Mouse (Mus musculus) heart, embryonic 16.5 days (tissue): Measurements from ENCODE around the gene Crls1. TPM values are rescaled to one million over a fixed set of nuclear protein-coding genes. Genes with fewer than 3 reads are reported as not detected.

Experiments
- ATAC-seq: fragments of 200-750 bp; cut with Nextera tagmentation; replicated peaks from 2 replicates; pipeline ENCODE4 v1.8.0; 2017; ENCODE audit warnings: moderate number of reproducible peaks; ENCODE audit not compliant: insufficient read depth, low FRiP score; ENCODE audit errors: extremely low read depth
- H3K27ac ChIP-seq: fragments of 300-500 bp; sonication (generic); 2 replicates; pipeline ENCODE4 v1.5.1; 2014; ENCODE audit warnings: mild to moderate bottlenecking, low read length, control low read depth, moderate library complexity
- H3K27me3 ChIP-seq: fragments of 300-500 bp; sonication (generic); 2 replicates; pipeline ENCODE4 v1.6.1; 2014; ENCODE audit warnings: low read length, mixed read lengths; ENCODE audit not compliant: control insufficient read depth, insufficient read depth
- H3K36me3 ChIP-seq: fragments of 300-500 bp; sonication (generic); 2 replicates; pipeline ENCODE4 v1.6.1; 2014; ENCODE audit not compliant: control insufficient read depth, insufficient read depth
- H3K4me1 ChIP-seq: fragments of 300-500 bp; sonication (generic); 2 replicates; pipeline ENCODE4 v1.6.1; 2014; ENCODE audit warnings: low read length, mixed read lengths; ENCODE audit not compliant: control insufficient read depth, insufficient read depth
- H3K4me2 ChIP-seq: fragments of 300-500 bp; sonication (generic); 2 replicates; pipeline ENCODE4 v1.6.1; 2014; ENCODE audit warnings: low read depth, mild to moderate bottlenecking, control low read depth, low read length
- H3K4me3 ChIP-seq: fragments of 300-500 bp; sonication (generic); 2 replicates; pipeline ENCODE4 v1.5.1; 2014; ENCODE audit warnings: mild to moderate bottlenecking, control low read depth, low read length
- H3K9ac ChIP-seq: fragments of 300-500 bp; sonication (generic); 2 replicates; pipeline ENCODE4 v1.6.1; 2014; ENCODE audit warnings: low read length, control low read depth
- H3K9me3 ChIP-seq: fragments of 300-500 bp; sonication (generic); replicated peaks from 2 replicates; pipeline ENCODE4 v1.6.1; 2016; ENCODE audit warnings: low read length; ENCODE audit not compliant: control insufficient read depth
- WGBS: fragments of 180-500 bp; shearing (Covaris S2); extraction: QIAGEN DNeasy Blood & Tissue Kit; methylation state at CpG from one replicate; pipeline ENCODE4 v1.1.7; 2014; 5-methylcytosine and 5-hydroxymethylcytosine counted together
- polyA plus RNA-seq: library from polyadenylated mRNA; unstranded; fragments of >200 nt; fragmentation: Nextera tagmentation; extraction: Ambion mirVana; gene quantifications from 2 replicates; pipeline ENCODE4 v1.2.1, GENCODE M21; 2015

Gene Crls1
- polyA plus RNA-seq, 1 experiment from 2014 or later = 5.6 TPM

- no peak overlapping the region for H3K4me3 ChIP-seq
- 67% methylated on average over 5 of the region's 5 CpGs for WGBS
Measured at GRCm38 (mm10) chr2:132856333-132856732, 9.9 kb downstream of the Crls1 start.

GRCm38 (mm10) chr2:132860435-132860834 is 14.0 kb downstream of the Crls1 start:
- H3K9ac ChIP-seq = no peak overlapping the region
- no peak overlapping the region for H3K4me2 ChIP-seq
- ATAC-seq = no peak
- peaks cover 8% of the 10 kb centered on the region; the same call in 1 of the 2 replicates for H3K36me3 ChIP-seq
- no peaks in the 10 kb centered on the region for H3K27me3 ChIP-seq
- H3K27ac ChIP-seq = no peak overlapping the region
- H3K4me1 ChIP-seq = peaks cover 8% of the 10 kb centered on the region
- no peak overlapping the region for H3K4me3 ChIP-seq
- no peaks in the 10 kb centered on the region for H3K9me3 ChIP-seq

More at GRCm38 (mm10) chr2:132856333-132856732, 9.9 kb downstream of the Crls1 start:
- Histone ChIP-seq H3K9me3 (no peaks in the 10 kb centered on the region), H3K27ac (no peak overlapping the region), H3K4me1 (peaks cover 7% of the 10 kb centered on the region), H3K4me2 (no peak overlapping the region), H3K27me3 (no peaks in the 10 kb centered on the region), H3K36me3 (0 out of 2 replicates have a peak, but pooled peaks cover under 1% of the 10 kb centered on the region), H3K9ac (no peak overlapping the region)
- no peak for ATAC-seq

GRCm38 (mm10) chr2:132861456-132861855 is 15.0 kb downstream of the Crls1 start:
- Histone ChIP-seq H3K4me2 (no peak overlapping the region), H3K9me3 (no peaks in the 10 kb centered on the region), H3K27me3 (no peaks in the 10 kb centered on the region), H3K4me1 (peaks cover 8% of the 10 kb centered on the region), H3K36me3 (peaks cover 8% of the 10 kb centered on the region; the same call in 1 of the 2 replicates), H3K4me3 (no peak overlapping the region), H3K9ac (no peak overlapping the region), H3K27ac (no peak overlapping the region)
- no peak for ATAC-seq
- WGBS = 69% methylated on average over 2 of the region's 2 CpGs

GRCm38 (mm10) chr2:132863325-132863724 is 16.9 kb downstream of the Crls1 start:
- Histone ChIP-seq H3K4me1 (peaks cover 8% of the 10 kb centered on the region), H3K27ac (no peak overlapping the region), H3K4me3 (no peak overlapping the region), H3K27me3 (no peaks in the 10 kb centered on the region), H3K9ac (no peak overlapping the region), H3K36me3 (peaks cover 8% of the 10 kb centered on the region), H3K4me2 (no peak overlapping the region), H3K9me3 (no peaks in the 10 kb centered on the region)
- WGBS = 95% methylated on average over 2 of the region's 2 CpGs
- no peak for ATAC-seq

- Histone ChIP-seq H3K27me3 (no peaks in the 10 kb centered on the region), H3K4me2 (no peak overlapping the region), H3K4me3 (no peak overlapping the region), H3K27ac (no peak overlapping the region), H3K36me3 (peaks cover 8% of the 10 kb centered on the region), H3K9me3 (no peaks in the 10 kb centered on the region), H3K9ac (no peak overlapping the region), H3K4me1 (no peaks in the 10 kb centered on the region)
- 64% methylated on average over 5 of the region's 5 CpGs for WGBS
- ATAC-seq = no peak
Measured at GRCm38 (mm10) chr2:132867521-132867920, 21.1 kb downstream of the Crls1 start.

GRCm38 (mm10) chr2:132869682-132870081 is 23.2 kb downstream of the Crls1 start:
- Histone ChIP-seq H3K27me3 (no peaks in the 10 kb centered on the region), H3K4me1 (no peaks in the 10 kb centered on the region), H3K4me3 (no peak overlapping the region), H3K9me3 (no peaks in the 10 kb centered on the region), H3K36me3 (peaks cover 2% of the 10 kb centered on the region), H3K4me2 (no peak overlapping the region), H3K27ac (no peak overlapping the region), H3K9ac (no peak overlapping the region)
- ATAC-seq = no peak
- WGBS = 83% methylated on average over 5 of the region's 5 CpGs

- no peak overlapping the region for H3K4me3 ChIP-seq
- H3K27me3 ChIP-seq = no peaks in the 10 kb centered on the region; the same call in 1 of the 2 replicates
- H3K36me3 ChIP-seq = no peaks in the 10 kb centered on the region; the same call in 1 of the 2 replicates
- WGBS = 69% methylated on average over 4 of the region's 4 CpGs
- no peak overlapping the region for H3K9ac ChIP-seq
- H3K9me3 ChIP-seq = no peaks in the 10 kb centered on the region
- no peak overlapping the region for H3K4me2 ChIP-seq
- H3K27ac ChIP-seq = no peak overlapping the region
- no peak for ATAC-seq
- H3K4me1 ChIP-seq = no peaks in the 10 kb centered on the region
Measured at GRCm38 (mm10) chr2:132870286-132870685, 23.8 kb downstream of the Crls1 start.

GRCm38 (mm10) chr2:132871663-132872062 is 25.2 kb downstream of the Crls1 start:
- Histone ChIP-seq H3K36me3 (no peaks in the 10 kb centered on the region; the same call in 1 of the 2 replicates), H3K9me3 (no peaks in the 10 kb centered on the region), H3K4me1 (no peaks in the 10 kb centered on the region), H3K4me3 (no peak overlapping the region), H3K9ac (no peak overlapping the region), H3K27me3 (peaks cover 2% of the 10 kb centered on the region), H3K27ac (no peak overlapping the region), H3K4me2 (no peak overlapping the region)
- ATAC-seq = no peak
- 66% methylated on average over 3 of the region's 3 CpGs for WGBS

- H3K27ac ChIP-seq = no peak overlapping the region
- H3K4me2 ChIP-seq = no peak overlapping the region
- H3K9me3 ChIP-seq = no peaks in the 10 kb centered on the region
- no peak overlapping the region for H3K4me3 ChIP-seq
- peaks cover 20% of the 10 kb centered on the region for H3K27me3 ChIP-seq
- H3K36me3 ChIP-seq = no peaks in the 10 kb centered on the region
- H3K9ac ChIP-seq = no peak overlapping the region
- 71% methylated on average over 10 of the region's 10 CpGs for WGBS
- H3K4me1 ChIP-seq = no peaks in the 10 kb centered on the region; the same call in 1 of the 2 replicates
- no peak for ATAC-seq
Measured at GRCm38 (mm10) chr2:132873657-132874326, 27.3 kb downstream of the Crls1 start.
